Mouse (Mus musculus) heart, embryonic 10.5 days (tissue): ENCODE data around the gene Crygs. TPM values are rescaled to one million over a fixed set of nuclear protein-coding genes. Genes with fewer than 3 reads are reported as not detected.

Experiments
- DNase-seq: peaks from one replicate; pipeline ENCODE4 v3.0.0-alpha.2; 2017; ENCODE audit warnings: low spot score
- H3K27ac ChIP-seq: fragments of 300-500 bp; sonication (generic); 2 replicates; pipeline ENCODE4 v1.5.1; 2016; ENCODE audit warnings: mild to moderate bottlenecking
- H3K27me3 ChIP-seq: fragments of 300-500 bp; sonication (generic); 2 replicates; pipeline ENCODE4 v1.6.1; 2016; ENCODE audit warnings: mild to moderate bottlenecking; ENCODE audit not compliant: poor library complexity, insufficient read depth, severe bottlenecking
- H3K36me3 ChIP-seq: fragments of 300-500 bp; sonication (generic); 2 replicates; pipeline ENCODE4 v1.6.1; 2016; ENCODE audit warnings: mild to moderate bottlenecking, moderate library complexity
- H3K4me1 ChIP-seq: fragments of 300-500 bp; sonication (generic); 2 replicates; pipeline ENCODE4 v1.6.1; 2016; ENCODE audit warnings: mild to moderate bottlenecking
- H3K4me3 ChIP-seq: fragments of 300-500 bp; sonication (generic); 2 replicates; pipeline ENCODE4 v1.5.1; 2016; ENCODE audit warnings: mild to moderate bottlenecking, moderate library complexity
- H3K9me3 ChIP-seq: fragments of 300-500 bp; sonication (generic); 2 replicates; pipeline ENCODE4 v1.6.1; 2016; ENCODE audit warnings: mild to moderate bottlenecking, moderate library complexity
- WGBS: fragments of 180-500 bp; shearing (Covaris S2); methylation state at CpG from one replicate; pipeline ENCODE4 v1.1.7; 2016; 5-methylcytosine and 5-hydroxymethylcytosine counted together
- polyA plus RNA-seq: library from polyadenylated mRNA; unstranded; fragments of >200 nt; fragmentation: Nextera tagmentation; extraction: Ambion mirVana; gene quantifications from 2 replicates; pipeline ENCODE4 v1.2.1, GENCODE M21; 2016

The Crygs gene
- polyA plus RNA-seq: 0.15 TPM in 1 of 2 replicates, not detected in the other

GRCm38 (mm10) chr16:22811477-22811876, at the start of gene Crygs:
TSS of gene Crygs (minus strand) at chr16:22811577.
- Histone ChIP-seq H3K27ac (no peak within 1 kb of the TSS), H3K4me3 (no peak within 1 kb of the TSS), H3K9me3 (no peaks in the 10 kb centered on the region), H3K36me3 (peaks cover 16% of the 10 kb centered on the region), H3K27me3 (0 out of 2 replicates have a peak, but pooled peaks cover 5% of the 10 kb centered on the region), H3K4me1 (no peaks in the 10 kb centered on the region)
- no peak for DNase-seq
- 76% methylated on average over 2 of the region's 2 CpGs for WGBS

GRCm38 (mm10) chr16:22857431-22858113, 46.2 kb upstream of the Crygs start, which contains the start of the genes Tbccd1 and Dnajb11:
TSS of gene Tbccd1 (minus strand) at chr16:22857669.
TSS of gene Dnajb11 (plus strand) at chr16:22857845.
- Histone ChIP-seq H3K27ac (peak within 1 kb of the TSS; percentile 93), H3K4me1 (peaks cover 12% of the 10 kb centered on the region), H3K9me3 (no peaks in the 10 kb centered on the region), H3K36me3 (peaks cover 27% of the 10 kb centered on the region), H3K4me3 (peak within 1 kb of the TSS; percentile 100), H3K27me3 (no peaks in the 10 kb centered on the region)
- peak; percentile 100 for DNase-seq
- WGBS: under 1% methylated on average over 62 of the region's 62 CpGs

- H3K4me1 ChIP-seq: peaks cover 12% of the 10 kb centered on the region
- no peaks in the 10 kb centered on the region for H3K27me3 ChIP-seq
- no peaks in the 10 kb centered on the region for H3K9me3 ChIP-seq
- peak overlapping the region; percentile 100 for H3K4me3 ChIP-seq
- DNase-seq: no peak
- 10% methylated on average over 9 of the region's 9 CpGs for WGBS
- peak overlapping the region; percentile 88 for H3K27ac ChIP-seq
- peaks cover 19% of the 10 kb centered on the region; the same call in 1 of the 2 replicates for H3K36me3 ChIP-seq
Observed at GRCm38 (mm10) chr16:22856773-22857172, 45.4 kb upstream of the Crygs start.

GRCm38 (mm10) chr16:22852709-22853108, 41.3 kb upstream of the Crygs start:
- Histone ChIP-seq H3K36me3 (peaks cover 10% of the 10 kb centered on the region; the same call in 1 of the 2 replicates), H3K4me3 (no peak overlapping the region), H3K27me3 (no peaks in the 10 kb centered on the region), H3K4me1 (peaks cover 6% of the 10 kb centered on the region; the same call in 1 of the 2 replicates), H3K27ac (no peak overlapping the region), H3K9me3 (no peaks in the 10 kb centered on the region)
- DNase-seq: no peak
- WGBS: 92% methylated on average over 4 of the region's 4 CpGs

GRCm38 (mm10) chr16:22848331-22848730, 37.0 kb upstream of the Crygs start:
- no peaks in the 10 kb centered on the region for H3K9me3 ChIP-seq
- peaks cover 15% of the 10 kb centered on the region for H3K4me1 ChIP-seq
- DNase-seq: peak; percentile 46
- no peak overlapping the region for H3K4me3 ChIP-seq
- WGBS: 87% methylated on average over 1 of the region's 1 CpGs
- H3K36me3 ChIP-seq: no peaks in the 10 kb centered on the region
- no peaks in the 10 kb centered on the region for H3K27me3 ChIP-seq
- H3K27ac ChIP-seq: no peak overlapping the region

GRCm38 (mm10) chr16:22847686-22848085, 36.3 kb upstream of the Crygs start:
- Histone ChIP-seq H3K4me3 (no peak overlapping the region), H3K4me1 (peaks cover 15% of the 10 kb centered on the region), H3K27ac (no peak overlapping the region), H3K9me3 (no peaks in the 10 kb centered on the region), H3K27me3 (no peaks in the 10 kb centered on the region), H3K36me3 (no peaks in the 10 kb centered on the region)
- 84% methylated on average over 1 of the region's 1 CpGs for WGBS
- peak; percentile 36 for DNase-seq

GRCm38 (mm10) chr16:22845481-22845880, 34.1 kb upstream of the Crygs start:
- Histone ChIP-seq H3K36me3 (peaks cover 5% of the 10 kb centered on the region; the same call in 1 of the 2 replicates), H3K27me3 (no peaks in the 10 kb centered on the region), H3K4me3 (no peak overlapping the region), H3K9me3 (no peaks in the 10 kb centered on the region), H3K27ac (no peak overlapping the region), H3K4me1 (peaks cover 15% of the 10 kb centered on the region)
- DNase-seq: no peak
- WGBS: 81% methylated on average over 4 of the region's 4 CpGs

GRCm38 (mm10) chr16:22844834-22845233, 33.5 kb upstream of the Crygs start:
- Histone ChIP-seq H3K27ac (peak overlapping the region; percentile 88), H3K36me3 (peaks cover 5% of the 10 kb centered on the region; the same call in 1 of the 2 replicates), H3K27me3 (no peaks in the 10 kb centered on the region), H3K9me3 (no peaks in the 10 kb centered on the region), H3K4me1 (peaks cover 15% of the 10 kb centered on the region), H3K4me3 (peak overlapping the region; percentile 68)
- whole genome bisulfite sequencing: 74% methylated on average over 5 of the region's 5 CpGs
- no peak for DNase-seq

GRCm38 (mm10) chr16:22844061-22844801, 32.9 kb upstream of the Crygs start:
- H3K36me3 ChIP-seq: peaks cover 8% of the 10 kb centered on the region; the same call in 1 of the 2 replicates
- no peaks in the 10 kb centered on the region for H3K27me3 ChIP-seq
- H3K4me3 ChIP-seq: peak overlapping the region; percentile 68
- H3K9me3 ChIP-seq: no peaks in the 10 kb centered on the region
- peaks cover 15% of the 10 kb centered on the region for H3K4me1 ChIP-seq
- DNase-seq: peak; percentile 93
- H3K27ac ChIP-seq: peak overlapping the region; percentile 88
- 4% methylated on average over 26 of the region's 26 CpGs for WGBS

- Histone ChIP-seq H3K27me3 (no peaks in the 10 kb centered on the region), H3K36me3 (peaks cover 15% of the 10 kb centered on the region)
- 88% methylated on average over 5 of the region's 5 CpGs for WGBS
Observed at GRCm38 (mm10) chr16:22842871-22843270, 31.5 kb upstream of the Crygs start.

GRCm38 (mm10) chr16:22839146-22839857, 27.9 kb upstream of the Crygs start:
- 81% methylated on average over 3 of the region's 3 CpGs for WGBS
- Histone ChIP-seq H3K36me3 (peaks cover 40% of the 10 kb centered on the region), H3K4me3 (no peak overlapping the region), H3K27ac (no peak overlapping the region), H3K4me1 (peaks cover 6% of the 10 kb centered on the region; the same call in 1 of the 2 replicates), H3K9me3 (no peaks in the 10 kb centered on the region), H3K27me3 (no peaks in the 10 kb centered on the region)
- DNase-seq: no peak

More at GRCm38 (mm10) chr16:22842871-22843270, 31.5 kb upstream of the Crygs start:
- DNase-seq: no peak
- Histone ChIP-seq H3K9me3 (no peaks in the 10 kb centered on the region), H3K4me3 (no peak overlapping the region), H3K4me1 (peaks cover 15% of the 10 kb centered on the region), H3K27ac (no peak overlapping the region)

GRCm38 (mm10) chr16:22832932-22833525, 21.7 kb upstream of the Crygs start:
- WGBS: 86% methylated on average over 3 of the region's 3 CpGs
- no peak overlapping the region for H3K4me3 ChIP-seq
- no peaks in the 10 kb centered on the region for H3K27me3 ChIP-seq
- peaks cover 44% of the 10 kb centered on the region for H3K36me3 ChIP-seq
- peak; percentile 69 for DNase-seq
- H3K9me3 ChIP-seq: no peaks in the 10 kb centered on the region
- H3K27ac ChIP-seq: no peak overlapping the region
- H3K4me1 ChIP-seq: no peaks in the 10 kb centered on the region
